Mouse (Mus musculus) lung, embryonic 15.5 days (tissue): Measurements from ENCODE around the gene Cfap99. TPM values are rescaled to one million over a fixed set of nuclear protein-coding genes. Genes with fewer than 3 reads are reported as not detected.
A peak's percentile ranks its signal among the peaks of the same experiment; 100 is the strongest.

Experiments
- ATAC-seq: fragments of 200-750 bp; cut with Nextera tagmentation; 2 replicates; pipeline ENCODE4 v1.8.0; 2017; ENCODE audit warnings: moderate number of reproducible peaks, borderline replicate concordance; ENCODE audit not compliant: low FRiP score, low TSS enrichment; ENCODE audit errors: extremely low read depth
- H3K27ac ChIP-seq: fragments of 300-500 bp; sonication (generic); 2 replicates; pipeline ENCODE4 v1.5.1; 2015; ENCODE audit warnings: moderate library complexity, mild to moderate bottlenecking, inconsistent platforms
- H3K27me3 ChIP-seq: fragments of 300-500 bp; sonication (generic); 2 replicates; pipeline ENCODE4 v1.6.1; 2015; ENCODE audit warnings: inconsistent platforms
- H3K36me3 ChIP-seq: fragments of 300-500 bp; sonication (generic); 2 replicates; pipeline ENCODE4 v1.6.1; 2015; ENCODE audit warnings: inconsistent platforms
- H3K4me1 ChIP-seq: fragments of 300-500 bp; sonication (generic); 2 replicates; pipeline ENCODE4 v1.6.1; 2015; ENCODE audit warnings: inconsistent platforms
- H3K4me2 ChIP-seq: fragments of 300-500 bp; sonication (generic); 2 replicates; pipeline ENCODE4 v1.6.1; 2015; ENCODE audit warnings: inconsistent platforms, mild to moderate bottlenecking, moderate library complexity
- H3K4me3 ChIP-seq: fragments of 300-500 bp; sonication (generic); 2 replicates; pipeline ENCODE4 v1.5.1; 2015; ENCODE audit warnings: mild to moderate bottlenecking, inconsistent platforms
- H3K9ac ChIP-seq: fragments of 300-500 bp; sonication (generic); 2 replicates; pipeline ENCODE4 v1.6.1; 2015; ENCODE audit warnings: inconsistent platforms
- H3K9me3 ChIP-seq: fragments of 300-500 bp; sonication (generic); 2 replicates; pipeline ENCODE4 v1.6.1; 2016; ENCODE audit warnings: inconsistent platforms
- WGBS: fragments of 180-500 bp; shearing (Covaris S2); methylation state at CpG from one replicate; pipeline ENCODE4 v1.1.7; 2015; 5-methylcytosine and 5-hydroxymethylcytosine counted together
- polyA plus RNA-seq: library from polyadenylated mRNA; unstranded; fragments of >200 nt; fragmentation: Nextera tagmentation; extraction: Ambion mirVana; gene quantifications from 2 replicates; pipeline ENCODE4 v1.2.1, GENCODE M21; 2015

The Cfap99 gene
- polyA plus RNA-seq = 0.14 and 0.24 TPM in 2 replicates

DNA sequence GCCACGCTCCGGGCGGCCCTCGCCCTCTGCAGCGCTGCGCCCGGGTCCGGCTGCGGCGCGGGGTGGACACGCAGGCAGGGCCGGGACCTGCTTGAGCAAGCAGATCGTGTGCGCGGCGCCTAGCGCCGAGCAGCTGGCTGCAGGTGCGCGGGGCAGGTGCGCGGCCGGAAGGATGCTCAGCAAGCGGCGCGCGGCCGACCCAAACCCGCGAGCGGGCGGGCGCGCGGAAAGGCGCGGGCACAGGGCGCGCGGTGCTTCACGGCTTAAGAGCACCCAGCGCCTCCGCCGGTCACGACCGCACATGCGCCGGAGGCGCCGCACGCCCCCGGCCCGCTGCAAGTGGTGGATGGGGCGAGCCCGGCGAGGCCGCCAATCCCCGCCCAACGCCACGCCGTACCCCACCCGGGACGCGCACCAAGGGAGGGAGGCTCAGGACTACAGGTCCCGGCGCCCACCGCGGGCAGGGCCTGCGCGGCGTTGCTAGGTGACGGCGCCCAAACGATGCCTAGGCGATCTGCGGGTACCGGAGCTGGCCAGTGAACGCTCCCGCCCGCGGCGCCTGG is at the start of gene Cfap99, which contains the start of gene Zfyve28:
Cfap99 (plus strand) TSS at position 447 of the 563 bp plus-strand sequence.
Zfyve28 (minus strand) TSS at position 296 of the 563 bp plus-strand sequence.
- Histone ChIP-seq H3K4me3 (peak within 1 kb of the TSS; percentile 60), H3K9ac (peak within 1 kb of the TSS; percentile 17; the same call in 1 of the 2 replicates), H3K36me3 (no peaks in the 10 kb centered on the region), H3K27ac (no peak within 1 kb of the TSS), H3K27me3 (peaks cover 60% of the 10 kb centered on the region), H3K9me3 (no peaks in the 10 kb centered on the region), H3K4me2 (peak within 1 kb of the TSS; percentile 98), H3K4me1 (peaks cover 21% of the 10 kb centered on the region)
- WGBS = 0% methylated on average over 67 of the region's 83 CpGs
- ATAC-seq = peak; percentile 92

DNA sequence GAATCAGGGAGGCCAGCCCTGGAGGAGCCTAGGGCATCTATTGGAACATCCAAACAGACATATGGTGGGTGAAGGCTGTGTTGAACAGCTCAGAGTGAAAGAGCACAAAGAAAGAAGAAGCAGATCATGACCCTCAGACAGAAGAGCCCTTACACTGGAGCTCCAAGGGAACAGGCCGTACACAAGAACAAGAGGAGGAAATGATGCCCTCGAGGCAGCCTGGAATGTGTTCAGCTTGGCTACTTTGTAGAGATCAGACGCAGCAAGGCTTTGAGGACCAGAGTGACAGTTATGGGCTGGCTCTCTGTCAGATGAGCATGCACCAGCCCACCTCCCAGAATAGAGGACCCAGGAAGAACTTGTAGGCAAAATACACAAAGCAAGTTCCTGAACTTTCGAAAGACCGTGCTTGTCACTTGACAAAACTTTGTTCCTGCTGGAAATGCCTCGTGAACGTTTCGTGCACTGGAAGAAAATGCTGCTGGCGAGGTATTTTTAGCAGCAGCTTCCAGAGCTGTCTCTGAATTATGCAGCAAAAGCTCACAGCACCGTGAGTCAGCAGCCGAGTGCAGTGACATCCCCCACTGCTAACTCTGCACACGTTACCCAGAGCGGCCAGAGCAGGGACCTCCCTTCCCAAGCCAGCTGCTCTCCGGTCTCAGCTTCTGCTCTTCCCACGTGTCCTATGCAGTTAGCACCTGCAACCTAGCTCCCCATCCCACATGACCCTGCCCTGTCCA is 46.0 kb upstream of the Cfap99 start:
- WGBS = 8% methylated on average over 15 of the region's 15 CpGs
- no peak overlapping the region for H3K9ac ChIP-seq

DNA sequence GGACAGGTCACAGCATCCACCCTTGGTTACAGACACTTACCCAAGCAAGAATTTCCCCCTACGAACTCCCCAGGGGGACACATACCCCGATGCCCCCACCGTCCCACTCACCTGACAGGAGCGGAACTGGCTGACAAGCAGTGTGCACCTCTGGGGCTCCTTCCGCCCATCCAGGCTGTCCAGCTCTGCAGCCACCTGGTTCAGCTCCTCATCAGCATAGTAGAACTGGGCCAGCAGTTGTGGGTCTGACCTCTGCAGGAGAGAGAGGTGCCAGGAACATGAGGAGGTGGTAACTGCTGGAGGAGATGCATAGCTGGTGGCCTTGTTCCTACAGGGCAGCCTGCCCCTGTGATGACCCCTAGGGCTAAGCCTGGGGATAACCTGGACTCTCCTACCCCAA is 45.3 kb upstream of the Cfap99 start:
- Histone ChIP-seq H3K9ac (no peak overlapping the region), H3K9me3 (no peaks in the 10 kb centered on the region), H3K4me3 (no peak overlapping the region), H3K36me3 (no peaks in the 10 kb centered on the region), H3K27ac (no peak overlapping the region), H3K4me2 (no peak overlapping the region), H3K4me1 (peaks cover 10% of the 10 kb centered on the region; the same call in 1 of the 2 replicates), H3K27me3 (no peaks in the 10 kb centered on the region)
- ATAC-seq = 0 out of 2 replicates have a peak, but pooled peaks have one; percentile 5
- WGBS = 79% methylated on average over 5 of the region's 5 CpGs

More for the DNA sequence above, 46.0 kb upstream of the Cfap99 start:
- Histone ChIP-seq H3K4me3 (no peak overlapping the region), H3K36me3 (no peaks in the 10 kb centered on the region), H3K9me3 (no peaks in the 10 kb centered on the region), H3K4me2 (no peak overlapping the region; the same call in 1 of the 2 replicates), H3K27ac (0 out of 2 replicates have a peak overlapping the region, but pooled peaks have one; percentile 20), H3K4me1 (peaks cover 10% of the 10 kb centered on the region; the same call in 1 of the 2 replicates), H3K27me3 (no peaks in the 10 kb centered on the region)
- peak; percentile 39; the same call in 1 of the 2 replicates for ATAC-seq

DNA sequence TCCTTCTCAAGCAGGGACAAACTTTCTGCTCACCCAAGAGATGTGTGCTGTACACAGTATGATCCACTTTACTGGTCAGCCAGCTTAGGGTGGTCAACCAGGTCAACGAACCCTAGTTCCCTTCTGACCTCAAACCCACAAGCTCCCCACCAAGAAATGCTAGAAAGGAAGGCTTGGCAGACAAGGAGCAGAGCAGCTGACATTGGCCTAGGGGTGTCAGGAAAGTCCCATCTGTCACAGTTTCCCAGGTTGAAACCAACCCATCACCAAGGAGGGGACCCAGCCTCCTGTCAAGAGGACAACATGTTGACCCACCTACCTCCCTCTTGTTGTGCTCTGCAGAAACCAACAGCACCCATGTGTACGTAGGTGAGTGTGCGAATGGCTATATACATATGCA is 42.0 kb upstream of the Cfap99 start:
- ATAC-seq = no peak
- WGBS = 96% methylated on average over 3 of the region's 3 CpGs
- Histone ChIP-seq H3K36me3 (no peaks in the 10 kb centered on the region), H3K4me3 (no peak overlapping the region), H3K4me2 (no peak overlapping the region), H3K9me3 (no peaks in the 10 kb centered on the region), H3K4me1 (peaks cover 23% of the 10 kb centered on the region), H3K9ac (no peak overlapping the region), H3K27me3 (no peaks in the 10 kb centered on the region), H3K27ac (no peak overlapping the region)

DNA sequence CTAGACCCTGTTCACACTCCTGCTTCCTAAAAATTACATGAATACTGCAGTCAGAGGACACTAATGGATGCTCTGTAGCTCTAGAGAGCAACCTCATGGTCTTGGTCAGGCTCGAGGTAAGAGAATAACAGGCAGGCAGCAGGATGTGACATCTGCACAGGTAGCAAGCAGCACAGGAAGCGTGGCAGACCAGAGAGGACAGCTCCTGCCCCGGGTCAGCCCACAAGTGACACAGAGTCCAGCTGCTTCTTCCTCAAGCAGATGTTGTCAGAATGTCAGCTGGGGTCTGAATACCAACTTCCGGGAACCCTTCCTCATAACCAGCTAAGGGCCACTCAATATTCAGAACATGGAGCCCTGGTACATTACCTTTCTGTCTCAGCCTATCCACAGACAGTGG is 39.3 kb upstream of the Cfap99 start:
- Histone ChIP-seq H3K9ac (no peak overlapping the region), H3K4me1 (peaks cover 30% of the 10 kb centered on the region), H3K4me2 (no peak overlapping the region), H3K36me3 (no peaks in the 10 kb centered on the region), H3K9me3 (no peaks in the 10 kb centered on the region), H3K27ac (no peak overlapping the region), H3K27me3 (no peaks in the 10 kb centered on the region), H3K4me3 (no peak overlapping the region)
- 59% methylated on average over 4 of the region's 4 CpGs for WGBS
- no peak for ATAC-seq

DNA sequence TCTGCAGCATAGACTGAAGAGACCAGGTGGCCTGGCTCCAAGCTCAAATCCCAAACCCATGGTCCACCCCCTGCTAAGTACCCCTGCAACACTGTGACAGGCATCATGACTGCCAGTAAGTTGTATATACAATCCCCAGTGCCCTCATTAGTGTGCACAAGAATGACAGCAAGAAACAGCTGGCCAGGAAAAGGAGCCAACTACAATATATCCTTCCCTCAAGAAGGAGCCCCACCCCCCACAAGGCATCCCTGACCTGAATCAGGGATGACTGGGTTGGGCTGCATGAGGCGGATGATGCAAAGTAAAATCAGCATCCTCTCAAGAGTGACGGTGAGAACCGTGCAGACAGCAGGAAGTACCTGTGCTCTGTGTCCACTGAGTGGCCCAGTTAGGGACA is 38.3 kb upstream of the Cfap99 start:
- Histone ChIP-seq H3K4me1 (peaks cover 30% of the 10 kb centered on the region), H3K9ac (no peak overlapping the region), H3K4me2 (no peak overlapping the region), H3K4me3 (no peak overlapping the region), H3K9me3 (no peaks in the 10 kb centered on the region), H3K27ac (no peak overlapping the region), H3K27me3 (no peaks in the 10 kb centered on the region), H3K36me3 (no peaks in the 10 kb centered on the region)
- 0 out of 2 replicates have a peak, but pooled peaks have one; percentile 45 for ATAC-seq
- WGBS = 45% methylated on average over 3 of the region's 3 CpGs

DNA sequence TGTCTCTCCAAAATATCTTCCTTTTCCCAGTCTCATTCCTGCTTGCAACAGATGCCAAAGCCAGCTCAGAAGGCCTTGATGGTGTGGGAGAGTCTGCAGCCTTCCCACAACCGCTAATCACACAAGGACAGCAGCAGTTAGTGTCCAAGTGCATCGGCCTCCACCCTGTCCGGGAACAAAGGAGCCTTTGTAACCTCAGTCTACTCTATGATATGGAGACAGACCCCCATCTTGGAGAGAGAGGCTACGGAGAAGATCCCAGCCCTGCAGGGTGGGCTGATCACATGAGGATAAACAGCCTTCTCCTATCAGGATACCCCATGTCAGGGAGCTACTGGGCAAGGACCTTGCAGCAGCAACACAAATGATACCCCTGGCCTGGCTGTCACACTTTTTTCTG is 36.6 kb upstream of the Cfap99 start:
- no peaks in the 10 kb centered on the region for H3K36me3 ChIP-seq
- H3K27ac ChIP-seq = no peak overlapping the region
- no peak overlapping the region for H3K9ac ChIP-seq
- H3K4me2 ChIP-seq = no peak overlapping the region
- H3K9me3 ChIP-seq = no peaks in the 10 kb centered on the region
- peaks cover 30% of the 10 kb centered on the region for H3K4me1 ChIP-seq
- WGBS = 33% methylated on average over 4 of the region's 4 CpGs
- no peak overlapping the region for H3K4me3 ChIP-seq
- H3K27me3 ChIP-seq = no peaks in the 10 kb centered on the region
- no peak for ATAC-seq

DNA sequence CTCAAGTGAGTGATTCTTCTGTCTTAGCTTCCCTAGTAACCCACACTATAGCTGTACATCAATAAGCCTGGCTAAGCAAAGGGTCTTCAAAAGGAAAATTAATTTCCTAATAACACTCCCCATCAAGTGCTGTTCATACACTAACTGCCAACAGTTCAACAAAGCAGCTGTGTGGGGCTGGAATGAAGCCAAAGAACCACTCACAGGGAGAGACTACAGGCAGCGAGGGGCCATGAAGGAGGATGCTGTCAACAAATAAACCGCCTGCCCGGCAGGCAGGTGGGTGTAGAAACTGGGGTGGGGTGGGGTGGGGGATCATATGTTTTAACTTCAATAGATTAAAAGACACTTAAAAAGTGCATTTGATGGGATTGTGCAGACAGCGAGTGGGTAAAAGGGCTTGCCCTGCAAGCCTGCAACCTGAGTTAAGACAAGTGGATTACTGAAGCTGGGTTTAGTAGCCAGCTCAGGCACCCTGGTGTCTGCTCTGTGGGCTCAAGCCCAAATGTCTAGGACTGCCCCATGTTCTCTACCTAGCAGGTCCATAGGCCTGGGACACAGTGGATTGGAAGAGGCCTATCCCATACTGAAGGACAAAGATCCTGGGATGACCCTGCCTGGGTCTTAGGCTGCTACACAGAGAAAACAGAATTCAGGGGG is 36.0 kb upstream of the Cfap99 start:
- WGBS = 14% methylated on average over 4 of the region's 4 CpGs
- no peaks in the 10 kb centered on the region for H3K36me3 ChIP-seq
- H3K9me3 ChIP-seq = no peaks in the 10 kb centered on the region
- H3K9ac ChIP-seq = no peak overlapping the region
- ATAC-seq = no peak; the same call in 1 of the 2 replicates
- no peaks in the 10 kb centered on the region for H3K27me3 ChIP-seq
- no peak overlapping the region for H3K27ac ChIP-seq
- H3K4me1 ChIP-seq = peaks cover 30% of the 10 kb centered on the region
- H3K4me3 ChIP-seq = no peak overlapping the region
- no peak overlapping the region for H3K4me2 ChIP-seq

DNA sequence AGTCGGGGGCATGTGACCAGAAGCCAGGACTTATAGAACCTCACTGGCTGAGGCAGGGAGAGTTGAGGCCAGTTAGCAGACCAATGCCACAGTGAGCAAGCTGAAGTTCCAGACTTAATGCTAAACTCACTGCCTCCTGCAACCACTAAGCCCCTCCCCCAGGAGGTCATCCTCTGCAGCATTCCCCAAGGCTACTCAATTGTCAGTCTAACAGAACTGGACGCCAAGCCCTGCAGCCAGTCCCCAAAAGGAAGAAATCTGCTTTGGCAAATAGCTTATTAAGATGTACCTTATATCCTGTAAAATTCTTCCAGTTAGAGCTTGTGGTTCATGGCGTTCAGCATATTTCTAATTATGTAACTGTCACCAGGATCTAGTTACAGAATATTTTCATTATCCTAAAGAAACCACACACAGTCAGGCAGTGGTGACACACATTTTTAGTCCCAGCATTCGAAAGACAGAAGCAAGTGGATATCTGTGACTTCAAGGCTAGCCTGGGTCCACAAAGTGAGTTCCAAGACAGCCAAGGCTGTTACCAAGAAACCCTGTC is 35.4 kb upstream of the Cfap99 start:
- Histone ChIP-seq H3K27me3 (no peaks in the 10 kb centered on the region), H3K9me3 (no peaks in the 10 kb centered on the region), H3K4me1 (peaks cover 30% of the 10 kb centered on the region), H3K27ac (no peak overlapping the region), H3K36me3 (no peaks in the 10 kb centered on the region), H3K9ac (no peak overlapping the region), H3K4me2 (no peak overlapping the region), H3K4me3 (no peak overlapping the region)
- WGBS = 39% methylated on average over 4 of the region's 4 CpGs
- no peak for ATAC-seq

DNA sequence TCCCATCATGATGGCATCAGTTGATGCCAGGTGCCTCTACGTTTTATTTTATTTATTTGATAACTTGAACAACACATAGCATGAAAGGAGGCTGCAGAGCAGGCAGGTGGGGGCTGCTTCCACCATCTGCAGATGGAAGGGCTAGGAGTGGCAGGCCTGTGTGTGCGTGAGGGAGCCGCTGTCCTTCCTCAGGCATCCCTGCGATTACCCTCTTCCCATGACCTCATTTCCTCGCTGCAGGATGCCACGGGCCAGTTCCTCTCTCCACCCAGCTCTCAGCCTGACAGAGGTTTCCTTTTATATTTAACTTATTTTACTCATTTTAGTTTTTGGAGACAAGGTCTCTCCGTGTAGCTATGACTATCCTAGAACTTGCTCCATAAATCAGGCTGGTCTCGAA is 34.1 kb upstream of the Cfap99 start:
- Histone ChIP-seq H3K27ac (no peak overlapping the region), H3K4me2 (no peak overlapping the region), H3K4me3 (no peak overlapping the region), H3K4me1 (peaks cover 30% of the 10 kb centered on the region), H3K9me3 (no peaks in the 10 kb centered on the region), H3K9ac (no peak overlapping the region), H3K27me3 (no peaks in the 10 kb centered on the region), H3K36me3 (no peaks in the 10 kb centered on the region)
- WGBS = 55% methylated on average over 8 of the region's 8 CpGs
- no peak for ATAC-seq

DNA sequence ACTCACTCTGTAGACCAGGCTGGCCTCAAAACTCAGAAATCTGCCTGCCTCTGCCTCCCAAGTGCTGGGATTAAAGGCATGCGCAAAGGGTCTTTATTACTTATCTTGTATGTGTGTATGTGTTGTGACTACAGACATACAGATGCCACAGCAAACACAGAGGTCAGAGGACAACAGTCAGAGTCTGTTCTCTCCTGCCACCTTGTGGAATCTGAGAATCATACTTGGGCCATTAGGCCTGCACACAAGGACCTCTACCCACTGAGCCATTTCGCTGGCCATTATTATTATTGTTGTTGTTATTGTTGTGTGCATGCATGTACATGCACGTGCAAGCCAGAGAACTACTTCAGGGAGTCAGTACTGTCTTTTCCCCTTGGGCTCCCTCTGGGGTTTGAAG is 33.2 kb upstream of the Cfap99 start:
- Histone ChIP-seq H3K4me2 (no peak overlapping the region), H3K4me3 (no peak overlapping the region), H3K9ac (no peak overlapping the region), H3K9me3 (no peaks in the 10 kb centered on the region), H3K4me1 (peaks cover 24% of the 10 kb centered on the region), H3K27ac (no peak overlapping the region), H3K36me3 (no peaks in the 10 kb centered on the region), H3K27me3 (no peaks in the 10 kb centered on the region)
- 86% methylated on average over 3 of the region's 3 CpGs for WGBS
- no peak for ATAC-seq
